Mouse (Mus musculus) intestine, postnatal 0 days (tissue): Measurements from ENCODE around the gene Reck. TPM values are rescaled to one million over a fixed set of nuclear protein-coding genes. Genes with fewer than 3 reads are reported as not detected.

ENCODE experiments used
- ATAC-seq: fragments of 200-750 bp; cut with Nextera tagmentation; 2 replicates; pipeline ENCODE4 v1.8.0; 2017; ENCODE audit warnings: mild to moderate bottlenecking, moderate TSS enrichment, moderate library complexity
- H3K27ac ChIP-seq: fragments of 300-500 bp; sonication (generic); 2 replicates; pipeline ENCODE4 v1.5.1; 2014; ENCODE audit warnings: mild to moderate bottlenecking, low read depth, low read length, moderate library complexity
- H3K27me3 ChIP-seq: fragments of 300-500 bp; sonication (generic); replicated peaks from 2 replicates; pipeline ENCODE4 v1.6.1; 2014; ENCODE audit warnings: low read length, mixed read lengths; ENCODE audit not compliant: control insufficient read depth, insufficient read depth
- H3K36me3 ChIP-seq: fragments of 300-500 bp; sonication (generic); 2 replicates; pipeline ENCODE4 v1.6.1; 2014; ENCODE audit warnings: mild to moderate bottlenecking, moderate library complexity; ENCODE audit not compliant: control insufficient read depth, insufficient read depth
- H3K4me1 ChIP-seq: fragments of 300-500 bp; sonication (generic); replicated peaks from 2 replicates; pipeline ENCODE4 v1.6.1; 2014; ENCODE audit warnings: antibody characterized with exemption, low read length, mixed read lengths; ENCODE audit not compliant: control insufficient read depth, insufficient read depth
- H3K4me2 ChIP-seq: fragments of 300-500 bp; sonication (generic); replicated peaks from 2 replicates; pipeline ENCODE4 v1.6.1; 2014; ENCODE audit warnings: low read depth, mild to moderate bottlenecking, moderate library complexity
- H3K4me3 ChIP-seq: fragments of 300-500 bp; sonication (generic); 2 replicates; pipeline ENCODE4 v1.5.1; 2014; ENCODE audit warnings: low read depth, low read length
- H3K9ac ChIP-seq: fragments of 300-500 bp; sonication (generic); 2 replicates; pipeline ENCODE4 v1.6.1; 2014; ENCODE audit warnings: mild to moderate bottlenecking, low read depth, low read length
- H3K9me3 ChIP-seq: fragments of 300-500 bp; sonication (generic); 2 replicates; pipeline ENCODE4 v1.6.1; 2016; ENCODE audit warnings: mixed run types; ENCODE audit not compliant: control insufficient read depth
- CTCF ChIP-seq: sonication (generic); IDR thresholded peaks from 2 replicates; pipeline ENCODE4 v1.5.1; 2016; ENCODE audit warnings: low read depth, mild to moderate bottlenecking, control low read depth, antibody characterized with exemption, moderate library complexity
- WGBS: fragments of 180-500 bp; shearing (Covaris S2); extraction: QIAGEN DNeasy Blood & Tissue Kit; methylation state at CpG from one replicate; pipeline ENCODE4 v1.1.7; 2014; 5-methylcytosine and 5-hydroxymethylcytosine counted together
- polyA plus RNA-seq: library from polyadenylated mRNA; unstranded; fragments of >200 nt; fragmentation: Nextera tagmentation; extraction: Ambion mirVana; gene quantifications from 2 replicates; pipeline ENCODE4 v1.2.1, GENCODE M21; 2015

Gene Reck
- polyA plus RNA-seq, 1 experiment from 2014 or later, result 5.7 TPM

- no peaks in the 10 kb centered on the region for H3K36me3 ChIP-seq
- H3K27ac ChIP-seq, result no peak overlapping the region
- ATAC-seq, result no peak
- WGBS, result 87% methylated on average over 7 of the region's 7 CpGs
- no peak overlapping the region for H3K4me3 ChIP-seq
- no peaks in the 10 kb centered on the region for H3K27me3 ChIP-seq
- TF ChIP-seq CTCF, result no peak
- no peak overlapping the region for H3K9ac ChIP-seq
- H3K4me2 ChIP-seq, result no peak overlapping the region
- no peaks in the 10 kb centered on the region; the same call in 1 of the 2 replicates for H3K4me1 ChIP-seq
- H3K9me3 ChIP-seq, result no peaks in the 10 kb centered on the region
These were observed 105.9 kb downstream of the Reck start for GRCm38 (mm10) chr4:43981251-43981650.

- no peaks in the 10 kb centered on the region for H3K27me3 ChIP-seq
- peak overlapping the region; percentile 29 for H3K4me3 ChIP-seq
- peak overlapping the region; percentile 63 for H3K4me2 ChIP-seq
- H3K36me3 ChIP-seq, result no peaks in the 10 kb centered on the region
- 2% methylated on average over 24 of the region's 24 CpGs for WGBS
- no peak overlapping the region for H3K27ac ChIP-seq
- peak; percentile 91 for ATAC-seq
- H3K9ac ChIP-seq, result no peak overlapping the region
- no peaks in the 10 kb centered on the region for H3K9me3 ChIP-seq
- TF ChIP-seq CTCF, result peak; percentile 98
- no peaks in the 10 kb centered on the region; the same call in 1 of the 2 replicates for H3K4me1 ChIP-seq
These were observed 106.9 kb downstream of the Reck start for GRCm38 (mm10) chr4:43982053-43982732.

GRCm38 (mm10) chr4:43983181-43983580, 107.9 kb downstream of the Reck start, which contains the start of gene Ccin:
TSS of gene Ccin (plus strand) at chr4:43983483.
- Histone ChIP-seq H3K4me2 (peak within 1 kb of the TSS; percentile 63), H3K4me3 (peak within 1 kb of the TSS; percentile 29), H3K27ac (no peak within 1 kb of the TSS), H3K4me1 (no peaks in the 10 kb centered on the region; the same call in 1 of the 2 replicates), H3K27me3 (no peaks in the 10 kb centered on the region), H3K9me3 (no peaks in the 10 kb centered on the region), H3K36me3 (no peaks in the 10 kb centered on the region), H3K9ac (no peak within 1 kb of the TSS)
- no peak for TF ChIP-seq CTCF
- 78% methylated on average over 11 of the region's 11 CpGs for WGBS
- ATAC-seq, result no peak

GRCm38 (mm10) chr4:43983756-43984155, 108.4 kb downstream of the Reck start:
- no peak overlapping the region for H3K27ac ChIP-seq

GRCm38 (mm10) chr4:43984326-43984725, 109.0 kb downstream of the Reck start:
- Histone ChIP-seq H3K27ac (no peak overlapping the region), H3K4me2 (no peak overlapping the region), H3K27me3 (no peaks in the 10 kb centered on the region), H3K4me3 (no peak overlapping the region), H3K9me3 (no peaks in the 10 kb centered on the region), H3K9ac (no peak overlapping the region), H3K4me1 (no peaks in the 10 kb centered on the region), H3K36me3 (no peaks in the 10 kb centered on the region)
- no peak for TF ChIP-seq CTCF
- no peak for ATAC-seq
- WGBS, result 88% methylated on average over 19 of the region's 19 CpGs

More at GRCm38 (mm10) chr4:43983756-43984155, 108.4 kb downstream of the Reck start:
- Histone ChIP-seq H3K27me3 (no peaks in the 10 kb centered on the region), H3K9me3 (no peaks in the 10 kb centered on the region), H3K4me1 (no peaks in the 10 kb centered on the region), H3K4me2 (no peak overlapping the region), H3K4me3 (no peak overlapping the region), H3K36me3 (no peaks in the 10 kb centered on the region), H3K9ac (no peak overlapping the region)
- ATAC-seq, result no peak
- TF ChIP-seq CTCF, result no peak
- WGBS, result 92% methylated on average over 22 of the region's 22 CpGs

- no peak overlapping the region for H3K4me2 ChIP-seq
- no peak overlapping the region for H3K9ac ChIP-seq
- H3K9me3 ChIP-seq, result no peaks in the 10 kb centered on the region
- TF ChIP-seq CTCF, result no peak
- no peak overlapping the region for H3K4me3 ChIP-seq
- 93% methylated on average over 3 of the region's 3 CpGs for WGBS
- H3K27me3 ChIP-seq, result no peaks in the 10 kb centered on the region
- no peaks in the 10 kb centered on the region for H3K4me1 ChIP-seq
- H3K36me3 ChIP-seq, result no peaks in the 10 kb centered on the region
- no peak overlapping the region for H3K27ac ChIP-seq
- ATAC-seq, result no peak
These were observed 113.6 kb downstream of the Reck start for GRCm38 (mm10) chr4:43988976-43989375.
